Comparison of ENCODE assay signal across 11 mouse cellular contexts in genomic region chr17:65871641-65872041, GRCm38 (mm10). TPM values are rescaled to one million over a fixed set of nuclear protein-coding genes. Genes with fewer than 3 reads are reported as not detected.
DNase-seq lines count a peak whose midpoint lies in the region; ATAC-seq lines count a peak whose summit lies in the region.
"Had no signal": no experiment of that assay in that cellular context is flagged by ENCODE, and none has a peak within 500 bp of the region (broad histone marks: within the 10 kb centered on the region; RNA-seq: fewer than 3 reads in every experiment).

No protein-coding gene starts in this region.

- 36% methylated on average over 5 of the region's 5 CpGs for WGBS in intestine, embryonic 16.5 days
- 35% methylated on average over 5 of the region's 5 CpGs for WGBS in intestine, embryonic 15.5 days
- WGBS in liver, embryonic 11.5 days: 59% methylated on average over 5 of the region's 5 CpGs

- H3K27me3 ChIP-seq in intestine, embryonic 16.5 days (replicated peaks; ENCODE audit: control insufficient read depth, insufficient read depth, low read length): no peaks in the 10 kb centered on the region
- no peaks in the 10 kb centered on the region for H3K27me3 ChIP-seq in intestine, embryonic 15.5 days (replicated peaks)
- H3K27me3 ChIP-seq in liver, embryonic 11.5 days (replicated peaks; ENCODE audit: control insufficient read depth, insufficient read depth, low read length): no peaks in the 10 kb centered on the region

- H3K27ac ChIP-seq in intestine, embryonic 16.5 days (ENCODE audit: low read length): 0 out of 2 replicates have a peak overlapping the region, but pooled peaks have one; percentile 12
- no peak overlapping the region for H3K27ac ChIP-seq in intestine, embryonic 15.5 days
- peak overlapping the region; percentile 43; the same call in 1 of the 2 replicates for H3K27ac ChIP-seq in liver, embryonic 11.5 days (ENCODE audit: low read depth, low read length)
- H3K27ac ChIP-seq: liver, embryonic 14.5 days had no signal

- H3K36me3 ChIP-seq in intestine, embryonic 16.5 days (ENCODE audit: control insufficient read depth, insufficient read depth, low read length): peaks cover 5% of the 10 kb centered on the region; the same call in 1 of the 2 replicates
- H3K36me3 ChIP-seq in intestine, embryonic 15.5 days: no peaks in the 10 kb centered on the region
- peaks cover 2% of the 10 kb centered on the region; the same call in 1 of the 2 replicates for H3K36me3 ChIP-seq in liver, embryonic 11.5 days (ENCODE audit: control insufficient read depth, insufficient read depth, low read length)

- H3K9me3 ChIP-seq in intestine, embryonic 16.5 days (ENCODE audit: control insufficient read depth, low read length): no peaks in the 10 kb centered on the region
- H3K9me3 ChIP-seq in intestine, embryonic 15.5 days: no peaks in the 10 kb centered on the region
- no peaks in the 10 kb centered on the region for H3K9me3 ChIP-seq in liver, embryonic 11.5 days (ENCODE audit: control insufficient read depth, low read length)

- H3K9ac ChIP-seq in intestine, embryonic 16.5 days (ENCODE audit: low read depth, low read length): no peak overlapping the region
- no peak overlapping the region for H3K9ac ChIP-seq in intestine, embryonic 15.5 days
- no peak overlapping the region for H3K9ac ChIP-seq in liver, embryonic 11.5 days (ENCODE audit: low read depth, low read length)
- H3K9ac ChIP-seq: liver, embryonic 14.5 days had no signal

- peak; percentile 64 for DNase-seq in CD4-positive, CD25-positive, alpha-beta regulatory T cell, adult 2 months (ENCODE audit: low read depth, low spot score)
- DNase-seq in Muller cell, postnatal 12 days (ENCODE audit: inconsistent ontology term): peak; percentile 66
- no peak for DNase-seq in liver, embryonic 11.5 days (ENCODE audit: low spot score)
- no peak for DNase-seq in ovary, postnatal 10 days (ENCODE audit: low spot score)
- DNase-seq in adrenal gland, postnatal 10 days: no peak
- DNase-seq: adrenal gland, postnatal 25 days; cerebellum, postnatal 10 days had no signal

- ATAC-seq in intestine, embryonic 16.5 days: no peak
- no peak for ATAC-seq in intestine, embryonic 15.5 days
- ATAC-seq in liver, embryonic 11.5 days (replicated peaks; ENCODE audit: low FRiP score): no peak

- no peak overlapping the region for H3K4me2 ChIP-seq in intestine, embryonic 16.5 days (ENCODE audit: low read depth, low read length)
- H3K4me2 ChIP-seq in intestine, embryonic 15.5 days (replicated peaks): no peak overlapping the region
- H3K4me2 ChIP-seq in liver, embryonic 11.5 days: no peak overlapping the region

- no peak overlapping the region for H3K4me3 ChIP-seq in intestine, embryonic 16.5 days (ENCODE audit: low read length)
- H3K4me3 ChIP-seq in intestine, embryonic 15.5 days (replicated peaks): no peak overlapping the region
- no peak overlapping the region for H3K4me3 ChIP-seq in liver, embryonic 11.5 days (ENCODE audit: low read depth, low read length)
- H3K4me3 ChIP-seq: myocyte had no signal

- H3K4me1 ChIP-seq in intestine, embryonic 16.5 days (ENCODE audit: control insufficient read depth, insufficient read depth, low read length): 0 out of 2 replicates have a peak, but pooled peaks cover 8% of the 10 kb centered on the region
- H3K4me1 ChIP-seq in intestine, embryonic 15.5 days (replicated peaks): 0 out of 2 replicates have a peak, but pooled peaks cover 2% of the 10 kb centered on the region
- peaks cover 11% of the 10 kb centered on the region for H3K4me1 ChIP-seq in liver, embryonic 11.5 days (replicated peaks; ENCODE audit: control insufficient read depth, insufficient read depth, low read length)

RNA-seq across cellular contexts. Expression of gene Ralbp1, which starts 14.0 kb away (rescaled TPM):
- 67.5 and 71.1 TPM in 2 replicates for polyA plus RNA-seq in intestine, embryonic 16.5 days (2015; fragmentation: Nextera tagmentation; extraction: Ambion mirVana)
- 64.3 and 74.9 TPM in 2 replicates for polyA plus RNA-seq in intestine, embryonic 15.5 days (2015; fragmentation: Nextera tagmentation; extraction: Ambion mirVana)
- polyA plus RNA-seq in liver, embryonic 11.5 days (2014; fragmentation: Nextera tagmentation; extraction: Ambion mirVana): 48.7 and 55.2 TPM in 2 replicates
- total RNA-seq in adrenal gland, postnatal 10 days (2021): 10 to 100 TPM; 32.4 to 37.4 TPM

Comparison
In these comparisons a context has a peak if more than half of its experiments do, and no peak if none do; other contexts are left out.
1. DNase-seq: peak in CD4-positive, CD25-positive, alpha-beta regulatory T cell, adult 2 months (single experiment) and Muller cell, postnatal 12 days (single experiment); none in liver, embryonic 11.5 days (single experiment), ovary, postnatal 10 days (single experiment) and adrenal gland, postnatal 10 days (single experiment).